Comparison of ENCODE assay signal across 26 mouse cellular contexts in genomic region chr3:33105785-33106184, GRCm38 (mm10). TPM values are rescaled to one million over a fixed set of nuclear protein-coding genes. Genes with fewer than 3 reads are reported as not detected.
DNase-seq lines count a peak whose midpoint lies in the region; ATAC-seq and TF ChIP-seq lines count a peak whose summit lies in the region.
"Had no signal": no experiment of that assay in that cellular context is flagged by ENCODE, and none has a peak within 500 bp of the region (broad histone marks: within the 10 kb centered on the region; RNA-seq: fewer than 3 reads in every experiment).

No protein-coding gene starts in this region.

- DNase-seq in layer of hippocampus, adult 2 months (ENCODE audit: low spot score in 2 of 2): no peak
- DNase-seq in layer of hippocampus, adult 9-10 months (ENCODE audit: low spot score): no peak
- no peak for DNase-seq in testis, postnatal 14 days (ENCODE audit: low spot score)
- peak; percentile 6 for DNase-seq in ES-CJ7 (ENCODE audit: low read depth, low spot score)
- DNase-seq in gastrocnemius, postnatal 36 days: no peak
- DNase-seq: adrenal gland, adult 8-10 months; cerebellum, adult 8-10 months; cerebellum, postnatal 25 days; gastrocnemius, postnatal 25 days; kidney, adult 8-10 months; kidney, postnatal 4 days; layer of hippocampus, adult 9-11 months; lung, embryonic 14.5 days; lung, postnatal 14 days; right cerebral cortex, postnatal 25 days had no signal

- TF ChIP-seq POLR2A in testis, adult 2 months (IDR thresholded peaks at IDR 0.05; ENCODE audit: control insufficient read depth, low read depth, low read length): no peak

- no peak overlapping the region for H3K4me3 ChIP-seq in layer of hippocampus, adult 2 months
- H3K4me3 ChIP-seq in testis, adult 2 months (ENCODE audit: control insufficient read depth, low read depth, low read length): no peak overlapping the region
- H3K4me3 ChIP-seq: forebrain, embryonic 15.5 days; hindbrain, embryonic 12.5 days; limb, embryonic 12.5 days; liver, embryonic 12.5 days had no signal

- intact Hi-C loops in gastrocnemius, postnatal 36 days (cut with DNase I): no loop called here

- peak; percentile 56 for TF ChIP-seq CTCF in layer of hippocampus, adult 2 months (conservative IDR thresholded peaks at IDR 0.05)
- peak; percentile 9; the same call in 1 of the 2 replicates for TF ChIP-seq CTCF in testis, adult 2 months (IDR thresholded peaks at IDR 0.05; ENCODE audit: control insufficient read depth, insufficient read depth, insufficient replicate concordance, low read depth, low read length)

- no peak for ATAC-seq in erythroblast, adult 5-6 weeks (replicated peaks; ENCODE audit: low FRiP score, poor library complexity, severe bottlenecking)
- ATAC-seq: CD4-positive, CD25-positive, alpha-beta regulatory T cell, adult 4 months; forebrain, embryonic 15.5 days; intestine, embryonic 16.5 days; liver, embryonic 12.5 days; midbrain, embryonic 16.5 days had no signal

- H3K27me3 ChIP-seq in testis, adult 2 months (ENCODE audit: control insufficient read depth, insufficient read depth, low read length): no peaks in the 10 kb centered on the region
- H3K27me3 ChIP-seq: forebrain, embryonic 15.5 days; hindbrain, embryonic 12.5 days; limb, embryonic 12.5 days; liver, embryonic 12.5 days had no signal

- no peak overlapping the region for H3K27ac ChIP-seq in layer of hippocampus, adult 2 months
- no peak overlapping the region for H3K27ac ChIP-seq in testis, adult 2 months (ENCODE audit: control insufficient read depth, insufficient read depth, low read depth, low read length)
- H3K27ac ChIP-seq: forebrain, embryonic 15.5 days; hindbrain, embryonic 12.5 days; kidney, postnatal 0 days; limb, embryonic 12.5 days; liver, embryonic 12.5 days had no signal

- no peaks in the 10 kb centered on the region for H3K4me1 ChIP-seq in testis, adult 2 months (ENCODE audit: control insufficient read depth, insufficient read depth, low read length)
- H3K4me1 ChIP-seq: forebrain, embryonic 15.5 days; hindbrain, embryonic 12.5 days; limb, embryonic 12.5 days; liver, embryonic 12.5 days had no signal

- H3K36me3 ChIP-seq in testis, adult 2 months (ENCODE audit: control insufficient read depth, insufficient read depth, low read length): no peaks in the 10 kb centered on the region
- H3K36me3 ChIP-seq: forebrain, embryonic 15.5 days; hindbrain, embryonic 12.5 days; limb, embryonic 12.5 days; liver, embryonic 12.5 days had no signal

RNA-seq across cellular contexts. Expression of gene Pex5l, which starts 37.3 kb away (rescaled TPM):
- total RNA-seq in layer of hippocampus, adult 2 months (2021): 100 to 1,000 TPM; 291 to 295 TPM
- 109 and 121 TPM in 2 replicates for polyA plus RNA-seq in testis, adult 2 months (2012; rRNA removed)
- total RNA-seq in erythroblast, adult 5-6 weeks (2015; ENCODE audit: low replicate concordance): not detected in 2 replicates
- total RNA-seq in erythroblast, adult 5-6 weeks (2017; ENCODE audit: low replicate concordance): not detected in 2 replicates
- total RNA-seq in gastrocnemius, postnatal 36 days (2021): under 1 TPM; 0.31 to 0.54 TPM
- total RNA-seq: neutrophil, adult 5-6 weeks had no signal
- polyA plus RNA-seq: CD4-positive, CD25-positive, alpha-beta regulatory T cell, adult 4 months; liver, embryonic 12.5 days had no signal

Comparison
In these comparisons a context has a peak if more than half of its experiments do, and no peak if none do; other contexts are left out.
1. RNA of gene Pex5l, which starts 37.3 kb away (total RNA-seq): 291 to 295 TPM in layer of hippocampus, adult 2 months; 0.31 to 0.54 TPM in gastrocnemius, postnatal 36 days and not detected in erythroblast, adult 5-6 weeks; every median in the first group is over 100 times any median in the second.